Mouse (Mus musculus): Measurements from ENCODE around the gene Gm6899.

The Gm6899 gene

DNA sequence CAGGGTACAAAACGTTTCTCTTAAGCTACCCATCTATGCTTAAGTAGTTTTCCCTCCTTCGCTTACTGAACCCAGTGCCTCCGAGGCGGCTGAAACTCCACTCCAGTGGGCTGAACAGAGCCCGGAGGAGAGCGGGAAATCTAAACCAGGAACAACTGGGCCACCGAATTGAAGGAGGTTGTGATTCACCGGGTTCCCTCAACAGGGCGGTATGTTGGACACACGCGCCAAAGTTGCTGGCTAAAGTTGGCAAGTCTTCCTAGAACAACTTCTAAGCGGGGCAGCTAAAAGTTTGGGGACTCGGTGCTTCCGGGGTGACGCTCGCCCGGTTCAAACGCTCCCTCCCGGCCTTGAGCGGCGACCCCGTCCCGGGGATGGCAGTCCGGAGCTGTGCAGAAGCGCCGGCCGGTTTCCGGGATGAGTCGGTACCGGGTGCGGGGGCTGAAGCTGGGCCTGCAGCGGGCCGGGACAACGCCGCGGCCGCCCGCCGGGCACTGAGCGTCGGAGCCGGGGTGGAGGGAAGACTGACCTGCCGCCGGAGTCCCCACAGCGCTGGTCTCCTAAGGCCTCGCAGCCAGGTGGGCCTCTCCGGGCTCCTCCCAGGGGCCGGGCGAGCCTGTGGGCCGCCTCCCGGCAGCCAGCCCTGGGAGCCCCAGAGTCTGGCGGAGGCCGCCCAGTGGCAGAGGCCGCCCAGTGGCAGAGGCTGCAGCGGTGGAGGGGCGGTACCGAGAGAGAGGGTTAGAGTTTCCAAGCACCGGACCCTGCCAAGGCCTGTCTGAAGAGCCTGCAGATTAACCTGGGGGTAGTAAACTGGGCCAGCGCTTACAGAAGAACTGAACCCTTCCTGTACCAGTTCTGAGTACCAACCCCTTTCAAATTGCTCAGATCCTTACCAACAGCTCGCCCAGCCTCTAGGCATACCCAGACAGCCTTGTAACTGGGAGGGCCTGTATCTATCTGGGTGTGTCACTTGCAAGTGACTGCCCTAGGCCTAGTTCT, at the start of gene Gm6899, which contains the start of gene Vrk2:
TSS of gene Gm6899 (plus strand) at position 181 of the 999 bp plus-strand sequence.
TSS of gene Vrk2 (minus strand) at position 939 of the 999 bp plus-strand sequence.
- peak; percentile 76 to 79 for DNase-seq (ENCODE audit: low spot score in 2 of 2)

DNA sequence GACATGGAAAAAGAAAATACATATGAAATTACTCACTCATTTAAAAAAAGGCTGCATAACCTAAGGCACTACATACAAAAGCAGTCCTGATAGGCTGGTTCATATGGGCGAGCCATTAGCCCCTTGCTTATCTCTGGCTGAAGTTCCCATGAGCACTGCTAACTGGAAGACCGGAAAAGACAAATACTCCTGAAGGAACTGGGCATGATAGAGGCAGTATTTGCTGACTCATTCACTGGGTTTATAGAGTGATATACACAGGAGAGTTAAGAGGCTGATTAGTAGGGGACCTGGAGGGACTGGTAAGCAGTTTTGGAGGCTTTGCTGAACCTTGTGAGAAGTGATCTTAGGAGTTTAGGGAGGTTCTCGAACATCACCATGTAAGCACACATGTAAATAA, 41.5 kb upstream of the Gm6899 start:
- DNase-seq (ENCODE audit: low spot score in 2 of 2) = no peak

- DNase-seq (ENCODE audit: low spot score in 2 of 2) = no peak
Observed at GRCm38 (mm10) chr11:26585409-26586366, 7.4 kb upstream of the Gm6899 start.

GRCm38 (mm10) chr11:26586367-26587183, 6.5 kb upstream of the Gm6899 start:
- DNase-seq (ENCODE audit: low spot score in 2 of 2) = no peak

- no peak for DNase-seq (ENCODE audit: low spot score in 2 of 2)
Observed at GRCm38 (mm10) chr11:26587184-26587524, 5.9 kb upstream of the Gm6899 start.

DNA sequence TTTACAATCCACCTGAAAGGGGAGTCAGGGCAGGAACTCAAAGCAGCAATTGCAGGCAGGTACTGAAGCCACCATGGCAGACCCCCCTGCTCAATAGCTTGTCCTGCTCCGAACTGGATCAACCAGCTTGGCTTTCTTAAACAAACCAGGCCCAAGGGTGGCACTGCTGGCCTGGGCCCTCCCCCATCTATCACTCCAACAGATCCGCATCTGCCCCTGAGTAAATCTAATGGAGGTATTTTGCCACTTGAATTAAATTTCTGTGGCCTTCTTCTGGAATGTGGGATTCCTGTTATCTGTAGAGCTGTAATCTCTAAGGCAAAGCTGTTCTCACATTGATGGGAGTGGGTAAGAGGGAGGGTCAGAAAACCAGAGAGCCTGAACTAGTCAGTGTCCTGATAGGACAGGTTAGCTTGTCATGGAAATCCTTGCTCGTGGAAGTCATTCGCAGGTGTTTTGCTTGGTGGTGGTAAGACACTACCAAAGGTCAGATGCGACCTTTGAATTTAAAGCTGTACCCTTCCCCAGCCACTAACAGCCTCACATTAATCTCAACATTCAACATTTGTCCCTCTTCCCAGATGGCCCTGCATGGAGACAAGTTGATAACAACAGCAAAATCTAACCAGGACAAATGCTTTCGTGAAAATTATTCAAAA, 517 bp upstream of the Gm6899 start:
- DNase-seq (ENCODE audit: low spot score in 2 of 2) = peak in 1 of 2 experiments; percentile 10

DNA sequence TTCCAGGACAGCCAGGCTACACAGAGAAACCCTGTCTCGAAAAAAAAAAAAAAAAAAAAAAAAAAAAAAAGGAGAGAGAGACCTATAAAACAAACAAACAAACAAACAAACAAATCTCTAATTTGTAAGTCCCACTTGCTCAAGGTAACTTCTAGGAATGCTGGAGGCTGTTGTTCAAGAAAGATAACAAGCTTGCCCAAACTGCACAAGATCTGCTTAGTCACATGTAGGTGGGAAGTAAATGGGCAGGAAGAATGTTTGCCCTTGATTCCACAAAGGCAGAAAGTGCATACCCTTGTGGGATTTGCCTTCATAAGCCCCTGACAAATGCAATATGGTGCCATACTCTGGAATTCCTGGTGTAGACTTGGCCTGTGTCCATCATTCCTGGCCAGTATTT, 1.4 kb downstream of the Gm6899 start:
- no peak for DNase-seq (ENCODE audit: low spot score in 2 of 2)

DNA sequence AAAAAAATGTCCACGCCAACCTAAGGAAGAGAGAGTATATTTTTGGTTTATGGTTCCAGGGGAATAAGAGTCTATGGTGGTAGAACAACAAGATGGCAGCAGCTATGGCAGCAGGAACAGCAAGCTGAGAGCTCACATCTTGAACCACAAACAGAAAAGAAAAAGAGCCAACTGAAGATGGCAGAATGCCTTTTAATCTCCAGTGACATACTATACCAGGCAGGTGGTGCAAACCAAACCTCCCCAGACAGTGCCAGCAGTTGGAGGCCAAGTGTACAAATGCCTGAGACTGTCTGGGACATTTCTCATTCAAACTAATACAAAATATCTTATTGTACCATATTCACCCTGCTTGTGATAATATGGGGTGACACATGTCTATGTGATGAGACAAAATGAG, 3.1 kb downstream of the Gm6899 start:
- DNase-seq (ENCODE audit: low spot score in 2 of 2) = no peak

DNA sequence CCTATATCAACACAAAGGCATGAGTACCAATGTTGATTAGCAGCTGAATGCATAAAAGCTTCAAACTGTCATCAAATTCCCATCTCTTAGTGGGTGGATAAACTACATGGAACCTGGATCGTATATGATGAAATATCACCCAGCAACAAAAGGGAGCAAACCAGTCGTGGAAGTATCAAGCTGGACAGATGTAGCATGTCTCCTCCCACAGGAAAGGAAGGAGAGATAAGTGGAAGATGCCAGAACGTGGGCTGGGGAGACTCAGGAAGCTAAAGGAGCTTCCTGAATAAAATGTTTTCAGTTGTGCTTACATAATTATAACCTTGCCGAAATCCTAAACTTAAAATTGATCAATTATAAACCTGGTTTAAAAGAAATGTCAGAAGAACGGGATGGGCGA, 4.1 kb downstream of the Gm6899 start:
- DNase-seq (ENCODE audit: low spot score in 2 of 2) = no peak

- DNase-seq (ENCODE audit: low spot score in 2 of 2) = no peak
Observed at GRCm38 (mm10) chr11:26597761-26598160, 4.7 kb downstream of the Gm6899 start.

DNA sequence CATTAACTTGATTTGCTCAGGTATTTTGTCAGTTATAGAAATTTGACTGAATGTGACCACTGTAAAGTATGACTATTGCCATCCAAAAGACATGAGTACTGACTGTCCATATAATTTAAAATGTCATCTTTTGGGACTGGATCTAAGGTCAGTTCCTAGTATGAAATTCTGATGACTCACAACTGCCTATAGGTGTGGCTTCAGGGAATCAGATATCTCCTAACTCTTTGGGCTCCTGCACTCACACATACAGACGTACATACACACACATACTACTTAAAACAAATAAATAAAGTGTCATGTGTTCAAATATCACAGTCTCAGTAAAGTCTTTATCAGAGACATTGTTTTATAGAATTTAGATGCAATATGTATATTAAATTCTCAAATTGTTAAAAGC, 5.8 kb downstream of the Gm6899 start:
- DNase-seq (ENCODE audit: low spot score in 2 of 2) = no peak

DNA sequence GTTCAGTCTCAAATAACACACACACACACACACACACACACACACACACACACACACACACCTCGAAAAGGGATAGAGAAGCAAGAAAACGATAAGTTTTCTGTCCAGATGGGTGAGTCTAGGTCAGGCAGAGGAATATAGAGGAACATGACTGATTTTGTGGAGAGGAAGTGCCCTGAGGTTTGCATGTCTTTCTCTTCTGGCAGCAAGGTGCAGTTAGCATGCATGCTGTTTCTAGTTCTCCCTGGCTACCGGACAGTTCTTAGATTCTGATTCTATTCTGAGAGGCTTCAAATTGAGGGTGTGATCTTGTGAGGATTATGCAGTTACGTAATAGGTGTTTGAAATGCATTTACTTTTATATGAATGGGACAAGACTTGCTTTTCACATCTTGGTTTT, 7.7 kb downstream of the Gm6899 start:
- DNase-seq (ENCODE audit: low spot score in 2 of 2) = no peak

DNA sequence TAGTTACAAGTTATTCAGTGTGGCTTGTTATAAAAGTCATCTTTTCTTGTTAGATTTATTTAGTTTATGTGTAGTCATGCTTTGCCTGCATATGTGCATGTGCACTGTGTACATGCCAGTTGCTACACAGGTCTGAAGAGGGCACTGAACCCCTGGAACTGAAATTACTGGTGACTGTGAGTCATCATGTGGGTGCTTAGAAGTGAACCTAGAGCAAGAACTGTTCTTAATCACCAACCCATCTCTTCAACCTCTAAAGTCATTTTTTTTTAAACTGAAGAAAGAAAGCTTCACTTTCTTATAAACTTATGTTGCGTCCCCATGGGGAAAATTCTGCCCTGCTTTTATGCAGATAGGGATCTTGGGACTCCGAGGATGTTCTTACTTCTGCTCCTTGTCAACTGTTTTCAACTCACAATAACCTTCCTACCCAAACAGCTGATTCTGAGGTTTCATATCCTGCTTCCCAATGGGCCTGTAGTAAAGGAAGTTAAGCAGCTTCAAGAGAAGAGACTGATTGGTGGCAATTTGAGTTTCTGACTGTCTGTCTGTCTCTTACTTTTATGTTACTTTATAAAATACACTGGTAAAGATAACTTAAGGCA, 8.6 kb downstream of the Gm6899 start:
- DNase-seq (ENCODE audit: low spot score in 2 of 2) = no peak

GRCm38 (mm10) chr11:26604061-26604655, 11.1 kb downstream of the Gm6899 start:
- no peak for DNase-seq (ENCODE audit: low spot score in 2 of 2)

DNA sequence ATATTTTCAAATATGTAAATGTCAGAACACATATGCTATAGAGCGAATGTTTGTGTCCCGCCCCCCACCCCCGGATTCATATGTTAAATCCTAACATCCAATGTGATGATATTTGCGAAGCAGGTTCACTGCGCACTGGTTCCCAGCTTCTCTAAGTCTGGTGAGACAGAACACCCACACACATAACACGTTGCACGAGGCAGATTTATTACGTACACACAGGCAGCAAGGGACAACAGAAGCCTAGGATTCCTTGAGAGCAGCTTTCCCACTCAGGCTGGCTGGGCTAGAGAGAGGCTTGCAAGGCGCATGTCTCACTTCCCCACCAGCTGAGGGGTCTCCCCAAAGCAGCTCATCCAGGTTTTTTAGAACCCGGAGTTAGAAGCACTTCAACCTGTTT, 15.8 kb downstream of the Gm6899 start:
- DNase-seq (ENCODE audit: low spot score in 2 of 2) = no peak

DNA sequence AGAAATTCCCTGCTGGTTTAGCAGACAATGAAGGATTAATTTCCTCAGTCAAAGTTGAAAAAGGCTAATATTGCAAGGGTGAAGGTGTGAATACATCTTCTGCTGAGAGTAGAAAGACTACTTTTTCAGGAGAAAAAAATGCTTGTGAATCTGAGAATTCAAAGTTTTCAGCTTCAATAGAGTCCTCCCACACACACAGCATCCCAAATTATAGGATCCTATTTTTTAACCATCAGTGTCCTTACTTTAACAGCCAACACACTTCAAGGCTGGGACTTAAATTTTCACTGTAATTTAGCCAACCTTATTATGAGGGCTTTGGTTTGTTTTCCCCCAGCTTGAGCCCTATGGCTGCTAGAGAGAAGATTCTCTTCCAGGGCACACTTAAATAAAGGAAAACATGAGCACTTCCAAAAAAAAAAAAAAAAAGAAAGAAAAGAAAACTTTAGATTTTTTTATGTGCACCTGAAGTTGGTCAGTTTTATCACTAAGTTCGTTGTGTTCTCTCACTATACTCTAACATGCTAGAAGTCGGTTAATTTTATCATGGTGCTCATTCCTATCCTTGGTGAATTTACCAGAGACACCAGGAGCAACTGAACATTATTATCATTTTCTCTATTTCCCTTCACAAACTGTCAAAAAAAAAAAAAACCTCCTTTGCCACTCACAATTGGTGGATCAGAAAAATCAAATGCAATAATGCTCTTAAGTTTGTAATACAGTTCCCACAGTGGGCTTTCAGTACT, 25.6 kb downstream of the Gm6899 start:
- DNase-seq (ENCODE audit: low spot score in 2 of 2) = no peak

DNA sequence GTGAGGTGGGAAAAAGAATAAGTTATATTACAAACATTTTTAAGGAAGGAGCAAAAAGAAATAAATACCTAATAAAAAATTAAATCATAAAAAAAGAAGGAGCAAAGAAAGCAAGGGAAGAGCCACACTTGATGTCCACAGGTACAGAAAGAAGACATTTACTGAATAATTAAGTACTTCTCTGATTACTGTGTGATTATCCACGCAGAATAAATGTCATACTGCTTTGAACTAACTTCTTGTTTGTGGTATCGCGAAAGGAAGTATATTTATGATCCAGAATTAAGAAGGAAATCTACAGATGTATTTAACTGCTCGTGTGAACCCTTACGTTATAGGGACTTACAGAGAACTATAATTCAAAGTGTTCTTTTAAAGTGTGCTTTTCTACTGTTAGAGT, 29.7 kb downstream of the Gm6899 start:
- no peak for DNase-seq (ENCODE audit: low spot score in 2 of 2)

GRCm38 (mm10) chr11:26636239-26636638, 43.2 kb downstream of the Gm6899 start:
- no peak for DNase-seq (ENCODE audit: low spot score in 2 of 2)

- DNase-seq (ENCODE audit: low spot score in 2 of 2) = no peak
Observed at GRCm38 (mm10) chr11:26640314-26640785, 47.3 kb downstream of the Gm6899 start.

All from urinary bladder, adult 18-20 months (tissue).